Mouse (Mus musculus) intestine, embryonic 14.5 days (tissue): Measurements from ENCODE around the gene Gna12. TPM values are rescaled to one million over a fixed set of nuclear protein-coding genes. Genes with fewer than 3 reads are reported as not detected.

ENCODE experiments used
- ATAC-seq: fragments of 200-750 bp; cut with Nextera tagmentation; replicated peaks from 2 replicates; pipeline ENCODE4 v1.8.0; 2017; ENCODE audit warnings: low read depth, moderate number of reproducible peaks, moderate TSS enrichment, moderate library complexity; ENCODE audit not compliant: low FRiP score, low TSS enrichment
- DNase-seq: peaks from one replicate; pipeline ENCODE4 v3.0.0-alpha.2; 2018; ENCODE audit warnings: low spot score
- H3K27ac ChIP-seq: fragments of 300-500 bp; sonication (generic); 2 replicates; pipeline ENCODE4 v1.5.1; 2014; ENCODE audit warnings: low read depth, mild to moderate bottlenecking, control low read depth
- H3K27me3 ChIP-seq: fragments of 300-500 bp; sonication (generic); replicated peaks from 2 replicates; pipeline ENCODE4 v1.6.1; 2014; ENCODE audit warnings: low read length, control low read depth; ENCODE audit not compliant: control insufficient read depth, insufficient read depth
- H3K36me3 ChIP-seq: fragments of 300-500 bp; sonication (generic); 2 replicates; pipeline ENCODE4 v1.6.1; 2014; ENCODE audit warnings: low read length, control low read depth; ENCODE audit not compliant: control insufficient read depth, insufficient read depth
- H3K4me1 ChIP-seq: fragments of 300-500 bp; sonication (generic); replicated peaks from 2 replicates; pipeline ENCODE4 v1.6.1; 2014; ENCODE audit warnings: low read length, control low read depth, mixed read lengths; ENCODE audit not compliant: control insufficient read depth, insufficient read depth
- H3K4me2 ChIP-seq: fragments of 300-500 bp; sonication (generic); 2 replicates; pipeline ENCODE4 v1.6.1; 2014; ENCODE audit warnings: low read length
- H3K4me3 ChIP-seq: fragments of 300-500 bp; sonication (generic); 2 replicates; pipeline ENCODE4 v1.5.1; 2014; ENCODE audit warnings: low read depth, low read length, control low read depth, mixed read lengths
- H3K9ac ChIP-seq: fragments of 300-500 bp; sonication (generic); 2 replicates; pipeline ENCODE4 v1.6.1; 2014; ENCODE audit warnings: mild to moderate bottlenecking, low read length
- H3K9me3 ChIP-seq: fragments of 300-500 bp; sonication (generic); 2 replicates; pipeline ENCODE4 v1.6.1; 2016; ENCODE audit warnings: low read length, control low read depth; ENCODE audit not compliant: control insufficient read depth
- WGBS: fragments of 180-500 bp; shearing (Covaris S2); extraction: QIAGEN DNeasy Blood & Tissue Kit; methylation state at CpG from one replicate; pipeline ENCODE4 v1.1.7; 2014; 5-methylcytosine and 5-hydroxymethylcytosine counted together
- polyA plus RNA-seq: library from polyadenylated mRNA; unstranded; fragments of >200 nt; fragmentation: Nextera tagmentation; extraction: Ambion mirVana; gene quantifications from 2 replicates; pipeline ENCODE4 v1.2.1, GENCODE M21; 2014

The Gna12 gene
- polyA plus RNA-seq, 1 experiment from 2014 or later, result 17.7 TPM

GRCm38 (mm10) chr5:140798775-140799174, 31.5 kb downstream of the Gna12 start:
- H3K27ac ChIP-seq, result no peak overlapping the region
- no peak overlapping the region for H3K4me3 ChIP-seq
- H3K36me3 ChIP-seq, result no peaks in the 10 kb centered on the region
- ATAC-seq, result no peak
- no peak for DNase-seq
- no peak overlapping the region for H3K4me2 ChIP-seq
- H3K4me1 ChIP-seq, result peaks cover 26% of the 10 kb centered on the region
- no peaks in the 10 kb centered on the region for H3K9me3 ChIP-seq
- 76% methylated on average over 5 of the region's 5 CpGs for WGBS
- H3K9ac ChIP-seq, result no peak overlapping the region
- H3K27me3 ChIP-seq, result no peaks in the 10 kb centered on the region

DNA sequence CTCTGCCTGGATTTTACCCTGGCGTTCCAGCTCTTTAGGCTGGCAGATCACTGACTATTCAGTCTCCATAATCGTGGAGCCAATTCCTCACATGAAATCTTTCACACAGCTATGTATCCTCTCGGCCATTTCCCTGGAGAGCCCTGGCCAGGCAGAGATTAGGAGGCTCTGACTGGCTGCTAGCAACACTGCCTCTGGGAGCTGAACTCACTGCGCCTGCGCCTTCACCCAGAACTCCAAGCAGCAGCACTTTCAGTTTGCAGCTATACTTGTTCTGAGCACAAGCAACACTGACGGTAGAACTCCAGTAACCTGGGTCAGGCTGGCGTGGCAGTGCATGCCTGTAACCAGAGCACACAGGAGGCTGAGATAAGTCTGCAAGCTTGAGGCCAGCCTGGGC, 32.1 kb downstream of the Gna12 start:
- Histone ChIP-seq H3K4me2 (no peak overlapping the region), H3K36me3 (no peaks in the 10 kb centered on the region), H3K4me1 (peaks cover 32% of the 10 kb centered on the region), H3K27ac (no peak overlapping the region), H3K9me3 (no peaks in the 10 kb centered on the region), H3K4me3 (no peak overlapping the region), H3K27me3 (no peaks in the 10 kb centered on the region), H3K9ac (no peak overlapping the region)
- no peak for DNase-seq
- no peak for ATAC-seq
- 74% methylated on average over 7 of the region's 7 CpGs for WGBS

GRCm38 (mm10) chr5:140796051-140796450, 34.2 kb downstream of the Gna12 start:
- H3K4me2 ChIP-seq, result no peak overlapping the region
- H3K27me3 ChIP-seq, result no peaks in the 10 kb centered on the region
- H3K4me3 ChIP-seq, result no peak overlapping the region
- H3K9ac ChIP-seq, result no peak overlapping the region
- H3K4me1 ChIP-seq, result peaks cover 53% of the 10 kb centered on the region
- WGBS, result 85% methylated on average over 3 of the region's 3 CpGs
- H3K36me3 ChIP-seq, result no peaks in the 10 kb centered on the region
- no peak overlapping the region for H3K27ac ChIP-seq
- no peaks in the 10 kb centered on the region for H3K9me3 ChIP-seq
- DNase-seq (no peak), ATAC-seq (no peak)

DNA sequence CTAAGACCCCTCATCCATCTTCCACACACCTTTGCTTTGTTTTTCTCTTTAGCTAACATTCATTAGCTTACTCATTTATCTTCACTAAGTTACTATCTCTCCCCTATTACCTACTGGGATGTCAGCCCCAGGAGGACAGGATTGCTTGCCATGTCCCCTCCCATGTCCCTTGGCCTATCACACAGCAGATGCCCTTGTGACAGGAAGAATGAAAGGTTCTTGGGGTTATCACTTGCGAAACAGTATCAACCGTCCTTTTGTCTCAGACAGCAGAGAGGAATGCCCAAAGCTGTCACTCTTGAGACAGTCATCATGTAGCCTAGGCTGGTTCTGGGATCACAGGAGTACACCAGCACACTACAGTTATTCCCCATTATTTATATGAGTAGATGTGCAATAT, 35.1 kb downstream of the Gna12 start:
- 50% methylated on average over 2 of the region's 2 CpGs for WGBS
- no peak overlapping the region for H3K27ac ChIP-seq
- peaks cover 60% of the 10 kb centered on the region for H3K4me1 ChIP-seq

GRCm38 (mm10) chr5:140794753-140795152, 35.5 kb downstream of the Gna12 start:
- WGBS, result 23% methylated on average over 3 of the region's 3 CpGs
- H3K4me2 ChIP-seq, result no peak overlapping the region
- H3K4me1 ChIP-seq, result peaks cover 64% of the 10 kb centered on the region
- H3K4me3 ChIP-seq, result no peak overlapping the region
- no peaks in the 10 kb centered on the region for H3K27me3 ChIP-seq
- H3K9me3 ChIP-seq, result no peaks in the 10 kb centered on the region
- DNase-seq, result no peak
- no peak overlapping the region for H3K9ac ChIP-seq
- no peak overlapping the region for H3K27ac ChIP-seq
- no peaks in the 10 kb centered on the region for H3K36me3 ChIP-seq
- no peak for ATAC-seq

More for the DNA sequence above, 35.1 kb downstream of the Gna12 start:
- Histone ChIP-seq H3K27me3 (no peaks in the 10 kb centered on the region), H3K4me3 (no peak overlapping the region), H3K9ac (no peak overlapping the region), H3K9me3 (no peaks in the 10 kb centered on the region), H3K4me2 (no peak overlapping the region), H3K36me3 (no peaks in the 10 kb centered on the region)
- ATAC-seq (no peak), DNase-seq (no peak)

- Histone ChIP-seq H3K4me2 (0 out of 2 replicates have a peak overlapping the region, but pooled peaks have one; percentile 4), H3K9me3 (no peaks in the 10 kb centered on the region), H3K9ac (no peak overlapping the region), H3K27me3 (no peaks in the 10 kb centered on the region), H3K4me3 (no peak overlapping the region), H3K4me1 (peaks cover 64% of the 10 kb centered on the region), H3K27ac (peak overlapping the region; percentile 84), H3K36me3 (no peaks in the 10 kb centered on the region)
- WGBS, result 24% methylated on average over 5 of the region's 5 CpGs
- no peak for DNase-seq
- ATAC-seq, result no peak
Observed at GRCm38 (mm10) chr5:140792233-140792632, 38.0 kb downstream of the Gna12 start.

DNA sequence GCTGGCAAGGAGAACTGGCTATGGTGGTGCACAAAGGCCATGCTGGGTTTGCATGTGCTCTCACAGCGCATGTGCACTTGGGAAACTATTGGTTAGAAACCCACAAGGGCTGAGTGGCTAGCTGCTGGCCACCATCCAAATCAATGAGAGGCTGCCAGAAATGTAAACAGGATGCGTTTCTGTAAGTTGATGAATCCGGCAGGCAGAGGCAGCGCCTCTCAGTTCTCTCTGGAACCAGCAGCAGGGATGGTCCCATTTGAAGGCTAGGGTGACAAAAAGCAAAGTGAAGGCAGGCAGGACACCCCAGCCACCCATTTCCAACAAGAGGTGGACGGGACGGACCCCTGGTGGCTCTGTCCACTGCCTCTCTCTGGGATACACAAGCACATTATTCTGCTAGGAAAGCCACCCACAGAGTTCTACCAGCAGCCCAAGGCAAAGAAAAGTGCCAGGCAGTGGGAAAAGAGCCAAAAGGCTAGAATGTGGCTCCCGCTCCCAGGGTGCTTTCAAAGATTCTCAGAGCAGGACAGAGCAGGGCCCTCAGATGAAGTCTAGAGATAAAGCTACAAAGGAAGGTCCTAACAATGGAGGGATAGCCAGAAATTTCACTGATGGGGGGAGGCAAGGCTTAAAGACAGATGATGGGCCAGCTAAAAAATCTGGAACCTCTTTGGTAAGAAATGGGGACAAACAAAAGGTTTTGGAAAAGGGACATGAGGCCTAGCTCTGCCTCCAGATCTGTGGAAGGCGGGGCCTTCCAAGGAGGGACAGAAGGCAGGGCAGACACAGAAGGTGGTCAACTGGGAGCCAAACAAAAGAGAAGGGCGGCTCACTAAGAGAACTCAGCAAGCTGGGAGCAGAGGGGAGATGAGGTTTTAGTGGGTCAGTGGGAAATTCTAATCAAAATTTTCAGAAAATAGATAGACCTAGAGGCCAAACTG, 39.0 kb downstream of the Gna12 start:
- H3K4me3 ChIP-seq, result no peak overlapping the region
- H3K4me1 ChIP-seq, result peaks cover 67% of the 10 kb centered on the region
- H3K9me3 ChIP-seq, result no peaks in the 10 kb centered on the region
- peak; percentile 45; the same call in 1 of the 2 replicates for ATAC-seq
- H3K36me3 ChIP-seq, result no peaks in the 10 kb centered on the region
- 41% methylated on average over 9 of the region's 9 CpGs for WGBS
- H3K9ac ChIP-seq, result no peak overlapping the region
- no peak overlapping the region; the same call in 1 of the 2 replicates for H3K4me2 ChIP-seq
- H3K27ac ChIP-seq, result peak overlapping the region; percentile 84
- no peaks in the 10 kb centered on the region for H3K27me3 ChIP-seq
- peak; percentile 79 for DNase-seq

DNA sequence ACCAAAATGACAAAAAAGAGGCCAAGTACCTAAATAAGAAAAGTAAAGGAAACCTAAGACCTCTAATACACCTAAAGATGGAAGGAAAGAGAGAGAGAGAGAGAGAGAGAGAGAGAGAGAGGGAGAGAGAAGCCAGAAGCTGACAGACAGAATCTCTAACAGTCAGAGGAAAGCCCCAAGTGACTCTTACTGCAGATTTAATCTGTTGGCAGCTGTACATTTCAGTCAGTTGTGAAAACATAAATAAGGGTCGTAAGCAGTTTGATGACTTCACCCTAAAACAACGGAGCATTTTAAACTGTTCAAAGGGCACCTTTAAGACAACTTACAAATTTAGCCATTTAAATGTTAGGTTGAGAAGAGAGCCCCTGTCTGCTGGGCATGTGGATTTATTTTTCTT, 39.8 kb downstream of the Gna12 start:
- peak overlapping the region; percentile 84 for H3K27ac ChIP-seq
- DNase-seq, result no peak
- no peak for ATAC-seq
- H3K9ac ChIP-seq, result no peak overlapping the region
- no peaks in the 10 kb centered on the region for H3K36me3 ChIP-seq
- peaks cover 70% of the 10 kb centered on the region for H3K4me1 ChIP-seq
- H3K4me2 ChIP-seq, result no peak overlapping the region
- no peak overlapping the region for H3K4me3 ChIP-seq
- WGBS, result 40% methylated on average over 2 of the region's 2 CpGs
- H3K9me3 ChIP-seq, result no peaks in the 10 kb centered on the region
- H3K27me3 ChIP-seq, result no peaks in the 10 kb centered on the region

- H3K4me1 ChIP-seq, result peaks cover 62% of the 10 kb centered on the region
- H3K27ac ChIP-seq, result no peak overlapping the region
- no peak for DNase-seq
Observed at GRCm38 (mm10) chr5:140789561-140789960, 40.7 kb downstream of the Gna12 start.

More at GRCm38 (mm10) chr5:140789561-140789960, 40.7 kb downstream of the Gna12 start:
- H3K9me3 ChIP-seq, result no peaks in the 10 kb centered on the region
- H3K4me2 ChIP-seq, result no peak overlapping the region
- H3K4me3 ChIP-seq, result no peak overlapping the region
- no peak for ATAC-seq
- H3K36me3 ChIP-seq, result peaks cover 8% of the 10 kb centered on the region
- no peaks in the 10 kb centered on the region for H3K27me3 ChIP-seq
- no peak overlapping the region for H3K9ac ChIP-seq
